In genomic region chr6:39415762-39416161, GRCm38 (mm10) we compare ENCODE assay signal across 9 mouse cellular contexts. TPM values are rescaled to one million over a fixed set of nuclear protein-coding genes. Genes with fewer than 3 reads are reported as not detected.
DNase-seq lines count a peak whose midpoint lies in the region; ATAC-seq and TF ChIP-seq lines count a peak whose summit lies in the region.
"Had no signal": no experiment of that assay in that cellular context is flagged by ENCODE, and none has a peak within 500 bp of the region (broad histone marks: within the 10 kb centered on the region; RNA-seq: fewer than 3 reads in every experiment).

No protein-coding gene starts in this region.

- TF ChIP-seq CTCF in heart, postnatal 0 days (IDR thresholded peaks at IDR 0.05; ENCODE audit: low read depth), result peak; percentile 49

- DNase-seq in heart, postnatal 0 days (ENCODE audit: low spot score), result peak; percentile 23
- DNase-seq in left cerebral cortex, postnatal 4 days, result peak; percentile 67
- peak; percentile 56 for DNase-seq in neural tube, embryonic 11.5 days (ENCODE audit: low spot score)
- peak; percentile 81 for DNase-seq in thymus, postnatal 25 days

- H3K9ac ChIP-seq in heart, postnatal 0 days (replicated peaks; ENCODE audit: low read depth, low read length), result no peak overlapping the region
- H3K9ac ChIP-seq in neural tube, embryonic 11.5 days (ENCODE audit: low read length), result no peak overlapping the region
- H3K9ac ChIP-seq: hindbrain, embryonic 15.5 days had no signal

- H3K27me3 ChIP-seq in megakaryocyte, embryonic 14.5 days (replicated peaks), result no peaks in the 10 kb centered on the region
- 0 out of 2 replicates have a peak, but pooled peaks cover 6% of the 10 kb centered on the region for H3K27me3 ChIP-seq in heart, postnatal 0 days (ENCODE audit: control insufficient read depth, insufficient read depth, low read length)
- H3K27me3 ChIP-seq in neural tube, embryonic 11.5 days (ENCODE audit: control insufficient read depth, insufficient read depth, low read length), result no peaks in the 10 kb centered on the region
- H3K27me3 ChIP-seq: hindbrain, embryonic 15.5 days had no signal

- intact Hi-C loops in left cerebral cortex, postnatal 4 days (cut with DNase I), result no loop called here

- no peaks in the 10 kb centered on the region for H3K9me3 ChIP-seq in megakaryocyte, embryonic 14.5 days
- H3K9me3 ChIP-seq in heart, postnatal 0 days (replicated peaks; ENCODE audit: control insufficient read depth, low read length), result no peaks in the 10 kb centered on the region
- H3K9me3 ChIP-seq in neural tube, embryonic 11.5 days (ENCODE audit: control insufficient read depth, low read length), result no peaks in the 10 kb centered on the region
- H3K9me3 ChIP-seq: hindbrain, embryonic 15.5 days had no signal

- TF ChIP-seq EP300 in heart, postnatal 0 days (IDR thresholded peaks at IDR 0.05; ENCODE audit: low read depth), result no peak

- no peak overlapping the region for H3K27ac ChIP-seq in heart, postnatal 0 days (ENCODE audit: low read depth)
- no peak overlapping the region for H3K27ac ChIP-seq in neural tube, embryonic 11.5 days (ENCODE audit: low read depth, low read length)
- H3K27ac ChIP-seq: hindbrain, embryonic 15.5 days had no signal

- peaks cover 53% of the 10 kb centered on the region for H3K36me3 ChIP-seq in megakaryocyte, embryonic 14.5 days (replicated peaks; ENCODE audit: low read length)
- no peaks in the 10 kb centered on the region for H3K36me3 ChIP-seq in heart, postnatal 0 days (replicated peaks; ENCODE audit: control insufficient read depth, insufficient read depth, low read length)
- H3K36me3 ChIP-seq in neural tube, embryonic 11.5 days (ENCODE audit: control insufficient read depth, insufficient read depth, low read length), result no peaks in the 10 kb centered on the region
- H3K36me3 ChIP-seq: hindbrain, embryonic 15.5 days had no signal

- H3K4me3 ChIP-seq in megakaryocyte, embryonic 14.5 days (replicated peaks), result peak overlapping the region; percentile 85
- H3K4me3 ChIP-seq in heart, postnatal 0 days (ENCODE audit: low read depth, low read length), result no peak overlapping the region
- H3K4me3 ChIP-seq in neural tube, embryonic 11.5 days (ENCODE audit: low read depth, low read length), result no peak overlapping the region
- H3K4me3 ChIP-seq: hindbrain, embryonic 15.5 days had no signal

- peaks cover 43% of the 10 kb centered on the region for H3K4me1 ChIP-seq in megakaryocyte, embryonic 14.5 days
- peaks cover 7% of the 10 kb centered on the region; the same call in 1 of the 2 replicates for H3K4me1 ChIP-seq in heart, postnatal 0 days (ENCODE audit: control insufficient read depth, insufficient read depth)
- peaks cover 5% of the 10 kb centered on the region; the same call in 1 of the 2 replicates for H3K4me1 ChIP-seq in neural tube, embryonic 11.5 days (ENCODE audit: control insufficient read depth, insufficient read depth, low read length)

- H3K4me2 ChIP-seq in heart, postnatal 0 days (ENCODE audit: low read depth, low read length), result no peak overlapping the region
- no peak overlapping the region for H3K4me2 ChIP-seq in neural tube, embryonic 11.5 days (ENCODE audit: low read depth)
- H3K4me2 ChIP-seq: hindbrain, embryonic 15.5 days had no signal

- ATAC-seq in megakaryocyte, adult 5-6 weeks (ENCODE audit: poor library complexity, severe bottlenecking), result no peak
- peak; percentile 22 for ATAC-seq in activated CD4-positive, CD25-positive, alpha-beta regulatory T cell, adult 4 months
- ATAC-seq in common myeloid progenitor, adult 5-6 weeks (replicated peaks; ENCODE audit: low read depth, poor library complexity, severe bottlenecking), result 0 out of 2 replicates have a peak, but pooled peaks have one; percentile 50
- ATAC-seq in heart, postnatal 0 days (ENCODE audit: insufficient read depth, low read depth), result no peak
- no peak for ATAC-seq in neural tube, embryonic 11.5 days (ENCODE audit: insufficient read depth, low FRiP score, low TSS enrichment)

- WGBS in heart, postnatal 0 days, result 50% methylated on average over 3 of the region's 5 CpGs
- 50% methylated on average over 3 of the region's 5 CpGs for WGBS in neural tube, embryonic 11.5 days

RNA-seq across cellular contexts. Expression of gene Mkrn1, which starts 4.5 kb away (rescaled TPM):
- 107 and 108 TPM in 2 replicates for polyA plus RNA-seq in megakaryocyte, embryonic 14.5 days (2012; ENCODE audit: insufficient read depth, low replicate concordance)
- 108 and 111 TPM in 2 replicates for total RNA-seq in megakaryocyte, adult 5-6 weeks (2015)
- total RNA-seq in megakaryocyte, adult 5-6 weeks (2017), result 75.5 and 82.8 TPM in 2 replicates
- 10 to 100 TPM; 58.4 to 63.4 TPM for polyA plus RNA-seq in activated CD4-positive, CD25-positive, alpha-beta regulatory T cell, adult 4 months (2017; shearing (Covaris generic))
- 44.3 and 54.4 TPM in 2 replicates for total RNA-seq in common myeloid progenitor, adult 5-6 weeks (2017)
- total RNA-seq in heart, postnatal 0 days (2014; rRNA removed; ENCODE audit: low replicate concordance), result 51.7 and 61.1 TPM in 2 replicates
- polyA plus RNA-seq in heart, postnatal 0 days (2015; fragmentation: Nextera tagmentation; extraction: Ambion mirVana), result 52.1 and 57.5 TPM in 2 replicates
- 100 to 1,000 TPM; 178 to 181 TPM for total RNA-seq in left cerebral cortex, postnatal 4 days (2021)
- polyA plus RNA-seq in neural tube, embryonic 11.5 days (2014; fragmentation: Nextera tagmentation; extraction: Ambion mirVana), result 130 and 145 TPM in 2 replicates

RNA-seq across cellular contexts. Expression of gene Rab19, which starts 34.8 kb away (rescaled TPM):
- not detected in 2 replicates for polyA plus RNA-seq in megakaryocyte, embryonic 14.5 days (2012; ENCODE audit: insufficient read depth, low replicate concordance)
- total RNA-seq in megakaryocyte, adult 5-6 weeks (2015), result 4.2 and 4.6 TPM in 2 replicates
- 7.0 and 7.6 TPM in 2 replicates for total RNA-seq in megakaryocyte, adult 5-6 weeks (2017)
- 10 to 100 TPM; 64.0 to 72.1 TPM for polyA plus RNA-seq in activated CD4-positive, CD25-positive, alpha-beta regulatory T cell, adult 4 months (2017; shearing (Covaris generic))
- total RNA-seq in common myeloid progenitor, adult 5-6 weeks (2017), result 2.2 and 2.5 TPM in 2 replicates
- total RNA-seq in heart, postnatal 0 days (2014; rRNA removed; ENCODE audit: low replicate concordance), result 0.43 TPM in 1 of 2 replicates, not detected in the other
- 0.30 and 0.40 TPM in 2 replicates for polyA plus RNA-seq in heart, postnatal 0 days (2015; fragmentation: Nextera tagmentation; extraction: Ambion mirVana)
- total RNA-seq in left cerebral cortex, postnatal 4 days (2021), result not detected
- 0.19 and 0.26 TPM in 2 replicates for polyA plus RNA-seq in neural tube, embryonic 11.5 days (2014; fragmentation: Nextera tagmentation; extraction: Ambion mirVana)

RNA-seq across cellular contexts. Expression of gene Slc37a3, which starts 38.3 kb away (rescaled TPM):
- polyA plus RNA-seq in megakaryocyte, embryonic 14.5 days (2012; ENCODE audit: insufficient read depth, low replicate concordance), result 0.59 TPM in 1 of 2 replicates, not detected in the other
- total RNA-seq in megakaryocyte, adult 5-6 weeks (2015), result 3.7 and 5.5 TPM in 2 replicates
- 6.0 and 27.4 TPM in 2 replicates for total RNA-seq in megakaryocyte, adult 5-6 weeks (2017)
- polyA plus RNA-seq in activated CD4-positive, CD25-positive, alpha-beta regulatory T cell, adult 4 months (2017; shearing (Covaris generic)), result 10 to 100 TPM; 41.2 to 43.6 TPM
- total RNA-seq in common myeloid progenitor, adult 5-6 weeks (2017), result 0.92 and 5.1 TPM in 2 replicates
- total RNA-seq in heart, postnatal 0 days (2014; rRNA removed; ENCODE audit: low replicate concordance), result 9.0 and 12.6 TPM in 2 replicates
- 19.9 TPM in 2 replicates for polyA plus RNA-seq in heart, postnatal 0 days (2015; fragmentation: Nextera tagmentation; extraction: Ambion mirVana)
- 10 to 100 TPM; 76.0 to 82.0 TPM for total RNA-seq in left cerebral cortex, postnatal 4 days (2021)
- 54.1 and 58.8 TPM in 2 replicates for polyA plus RNA-seq in neural tube, embryonic 11.5 days (2014; fragmentation: Nextera tagmentation; extraction: Ambion mirVana)

Comparison
In these comparisons a context has a peak if more than half of its experiments do, and no peak if none do; other contexts are left out.
1. ATAC-seq: peak in activated CD4-positive, CD25-positive, alpha-beta regulatory T cell, adult 4 months (single experiment) and common myeloid progenitor, adult 5-6 weeks (single experiment); none in megakaryocyte, adult 5-6 weeks (single experiment), heart, postnatal 0 days (single experiment) and neural tube, embryonic 11.5 days (single experiment).
2. DNase-seq: peak in every context shown above with its lines; median percentile 81 in thymus, postnatal 25 days; 67 in left cerebral cortex, postnatal 4 days; 56 in neural tube, embryonic 11.5 days; 23 in heart, postnatal 0 days.